ENCODE assay signal across 8 mouse cellular contexts in the genomic region with DNA sequence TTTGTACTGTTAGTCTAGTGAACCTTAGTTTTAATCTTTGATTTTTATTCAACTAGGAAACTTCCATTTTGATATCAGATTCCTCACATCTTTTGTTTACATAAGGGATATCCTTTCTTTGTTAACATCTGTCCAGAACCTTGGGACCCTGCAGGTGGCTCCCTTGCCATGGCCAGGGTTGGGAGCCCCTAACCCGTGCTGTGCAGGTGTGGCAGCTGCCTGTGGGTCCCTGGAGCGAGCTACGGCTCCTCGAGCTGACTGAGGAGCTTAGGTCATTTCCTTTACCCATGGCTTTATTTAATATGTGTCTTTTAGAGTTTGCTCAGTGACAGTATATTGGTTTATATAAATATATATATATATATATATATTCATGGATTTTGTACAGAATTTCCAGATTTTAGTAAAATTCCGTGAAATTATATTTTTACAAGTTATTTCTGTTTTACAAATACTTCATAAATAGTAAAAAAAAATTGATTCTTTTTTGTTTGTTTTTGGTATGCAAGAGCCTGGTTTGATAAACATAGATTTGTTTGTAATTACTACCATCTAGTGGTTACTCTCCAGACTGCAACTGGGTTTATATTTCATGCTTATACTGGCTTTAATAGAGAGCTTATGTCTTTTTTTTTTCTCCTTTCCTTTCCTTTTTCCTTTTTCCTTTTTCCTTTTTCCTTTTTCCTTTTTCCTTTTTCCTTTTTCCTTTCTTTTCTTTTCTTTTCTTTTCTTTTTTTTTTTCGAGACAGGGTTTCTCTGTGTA. TPM values are rescaled to one million over a fixed set of nuclear protein-coding genes. Genes with fewer than 3 reads are reported as not detected.
DNase-seq lines count a peak whose midpoint lies in the region; ATAC-seq lines count a peak whose summit lies in the region.

No protein-coding gene starts in this region.

- H3K4me3 ChIP-seq in heart, embryonic 11.5 days (ENCODE audit: low read depth, low read length) = no peak overlapping the region

- ATAC-seq in heart, embryonic 11.5 days (replicated peaks; ENCODE audit: insufficient number of reproducible peaks, low FRiP score, low TSS enrichment) = no peak
- ATAC-seq in hematopoietic stem cell, adult 5-6 weeks (replicated peaks in 1 of 2; ENCODE audit: insufficient read depth in 1 of 2, low FRiP score in 2 of 2, low TSS enrichment in 1 of 2, low read depth in 1 of 2, poor library complexity in 2 of 2, severe bottlenecking in 2 of 2) = peak; percentile 68 to 75; a peak in 3 of 4 replicates
- ATAC-seq in neutrophil, adult 5-6 weeks (ENCODE audit: extremely low read depth, insufficient number of reproducible peaks, low FRiP score, poor library complexity, severe bottlenecking) = peak; percentile 70; the same call in 1 of the 2 replicates

- peaks cover 3% of the 10 kb centered on the region; the same call in 1 of the 2 replicates for H3K36me3 ChIP-seq in heart, embryonic 11.5 days (ENCODE audit: control insufficient read depth, insufficient read depth, low read length)

- no peaks in the 10 kb centered on the region for H3K27me3 ChIP-seq in heart, embryonic 11.5 days (ENCODE audit: control insufficient read depth, insufficient read depth, low read length)

- H3K4me1 ChIP-seq in heart, embryonic 11.5 days (ENCODE audit: control insufficient read depth, insufficient read depth, low read length) = no peaks in the 10 kb centered on the region

- WGBS in heart, embryonic 11.5 days (ENCODE audit: insufficient replicate concordance) = 60% methylated on average over 6 of the region's 6 CpGs

- H3K4me2 ChIP-seq in heart, embryonic 11.5 days = no peak overlapping the region

- DNase-seq in heart, adult 18-20 months = peak; percentile 10 to 75
- peak; percentile 59 for DNase-seq in thymus, postnatal 0 days (ENCODE audit: low spot score)
- DNase-seq in thymus, postnatal 4 days = no peak
- DNase-seq in urinary bladder, postnatal 25 days (ENCODE audit: low spot score) = no peak
- no peak for DNase-seq in cerebellum, adult 11 months

- no peaks in the 10 kb centered on the region for H3K9me3 ChIP-seq in heart, embryonic 11.5 days (replicated peaks; ENCODE audit: control insufficient read depth, low read length)

- H3K27ac ChIP-seq in heart, embryonic 11.5 days (ENCODE audit: low read depth, low read length) = no peak overlapping the region

- no peak overlapping the region for H3K9ac ChIP-seq in heart, embryonic 11.5 days (ENCODE audit: low read depth, low read length)

RNA-seq across cellular contexts. Expression of a gene that starts 37.6 kb away (rescaled TPM):
- 10 to 100 TPM; 13.1 to 14.8 TPM for total RNA-seq in heart, adult 18-20 months (2021)
- 57.8 and 64.7 TPM in 2 replicates for polyA plus RNA-seq in heart, embryonic 11.5 days (2014; fragmentation: Nextera tagmentation; extraction: Ambion mirVana)
- polyA plus RNA-seq in thymus, postnatal 0 days (2015; fragmentation: Nextera tagmentation; extraction: Ambion mirVana) = 97.8 and 108 TPM in 2 replicates
- total RNA-seq in hematopoietic stem cell, adult 5-6 weeks (2017) = 17.4 and 27.1 TPM in 2 replicates
- 30.3 and 32.8 TPM in 2 replicates for total RNA-seq in neutrophil, adult 5-6 weeks (2017)

Comparison
In these comparisons a context has a peak if more than half of its experiments do, and no peak if none do; other contexts are left out.
1. DNase-seq: peak in heart, adult 18-20 months (2 of 2) and thymus, postnatal 0 days (single experiment); none in thymus, postnatal 4 days (single experiment), urinary bladder, postnatal 25 days (single experiment) and cerebellum, adult 11 months (single experiment).